Mouse (Mus musculus) layer of hippocampus, adult 9-11 months (tissue): ENCODE data around the gene Pgap3.
"Not testable (repeated sequence)": the region's sequence is repeated elsewhere in the genome, so short reads cannot be mapped to it uniquely, and the experiment has no call there.

ENCODE experiments used
- DNase-seq: peaks from one replicate; pipeline ENCODE4 v3.0.0; 2022

The Pgap3 gene

DNA sequence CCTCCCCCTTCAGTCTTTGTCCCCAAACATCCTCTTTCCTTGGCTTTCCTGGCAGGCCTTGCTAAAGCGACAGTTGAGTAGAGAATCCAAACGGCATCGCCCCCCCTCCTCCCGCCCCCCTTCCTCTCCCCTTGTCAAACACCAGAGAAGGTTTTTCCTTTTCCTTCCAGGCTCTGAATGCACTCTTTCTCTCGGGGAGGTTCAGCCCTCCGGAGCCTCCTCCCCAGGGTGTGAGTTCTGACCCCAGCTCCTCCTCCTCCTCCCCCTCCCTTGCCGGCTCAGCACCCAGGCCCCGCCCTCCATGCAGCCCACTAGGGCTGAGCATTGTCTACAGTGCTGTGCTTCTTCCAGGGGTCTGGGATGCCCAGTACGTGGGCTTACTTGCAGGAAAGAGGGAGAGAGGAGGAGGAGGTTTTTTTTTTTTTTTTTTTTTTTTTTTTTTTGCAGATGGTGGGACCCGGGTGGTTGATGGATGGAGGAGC lies 9.1 kb upstream of the Pgap3 start:
- DNase-seq: no peak

DNA sequence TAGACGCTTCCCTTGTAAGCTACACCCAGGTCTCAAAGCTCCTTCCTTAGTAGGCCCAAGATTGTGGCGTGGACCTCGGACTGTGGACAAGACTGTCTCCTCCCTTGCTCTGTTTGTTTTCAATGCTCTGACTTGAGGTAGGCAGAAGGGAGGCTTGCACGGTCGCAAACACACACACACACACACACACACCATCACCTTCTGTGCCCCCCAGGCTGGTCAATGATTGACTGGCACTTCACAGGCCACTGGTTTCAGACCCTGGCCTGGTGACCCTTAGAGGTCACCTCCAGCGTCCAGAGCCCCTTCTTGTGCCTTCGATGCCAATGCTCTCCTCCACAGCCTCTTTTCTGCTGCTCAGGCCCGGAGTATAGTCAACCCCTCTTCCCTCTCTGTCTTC lies 8.6 kb upstream of the Pgap3 start:
- no peak for DNase-seq

DNA sequence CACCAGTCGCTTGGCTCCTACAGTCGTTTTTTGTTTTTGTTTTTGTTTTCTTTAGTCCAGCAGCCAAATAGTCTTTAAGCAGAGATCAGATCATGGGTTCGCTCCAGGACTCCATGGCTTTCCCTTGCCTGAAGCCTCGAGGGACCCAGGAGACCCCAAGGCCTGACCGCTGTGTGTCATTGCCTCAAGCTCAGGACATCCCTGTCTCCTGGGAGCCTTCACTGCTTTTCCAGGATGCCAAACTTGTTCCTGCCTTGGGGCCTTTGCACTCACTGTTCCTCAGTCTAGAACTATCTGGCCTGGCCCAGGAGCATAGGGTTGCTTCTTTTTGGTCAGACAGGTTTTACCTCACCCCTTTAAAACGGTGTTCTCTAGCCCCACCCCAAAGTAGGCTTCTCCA lies 6.3 kb upstream of the Pgap3 start:
- no peak for DNase-seq

DNA sequence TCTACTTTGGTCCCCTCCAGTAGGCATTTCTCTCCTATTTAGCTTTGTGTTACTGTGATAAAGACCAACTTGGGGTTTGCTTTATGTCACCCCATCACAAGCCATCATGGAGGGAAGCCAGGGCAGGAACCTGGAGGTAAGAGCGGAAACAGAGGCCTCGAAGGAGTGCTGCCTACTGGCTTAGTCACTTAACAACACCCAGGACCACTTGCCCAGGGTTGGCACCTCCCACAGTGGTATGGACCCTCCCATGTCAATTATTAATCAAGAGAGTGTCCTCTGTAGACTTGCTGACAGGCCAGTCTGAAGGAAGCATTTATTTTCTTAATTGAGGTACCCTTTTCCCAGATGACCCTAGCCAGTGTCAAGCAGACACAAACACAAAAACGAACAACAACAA lies 526 bp upstream of the Pgap3 start:
- no peak for DNase-seq

DNA sequence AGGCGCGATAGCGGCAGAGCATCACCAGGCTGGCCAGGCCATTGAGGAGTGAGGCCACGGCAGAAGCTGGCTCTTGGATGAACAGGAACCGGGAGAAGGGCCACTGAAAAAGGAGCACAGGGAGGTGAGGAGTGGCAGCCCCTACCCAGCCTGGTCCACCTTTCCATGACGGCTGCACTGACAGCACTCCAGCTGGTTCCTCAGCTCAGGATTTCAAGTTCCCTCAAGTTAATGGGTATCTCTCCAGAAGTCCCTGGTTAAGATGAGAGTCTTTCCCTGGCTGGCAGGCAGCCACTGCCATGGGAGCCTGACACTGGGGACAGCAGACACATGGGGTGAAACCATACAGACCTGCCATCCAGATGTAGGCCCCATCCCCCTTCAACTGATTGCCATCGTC lies 2.3 kb downstream of the Pgap3 start:
- no peak for DNase-seq

DNA sequence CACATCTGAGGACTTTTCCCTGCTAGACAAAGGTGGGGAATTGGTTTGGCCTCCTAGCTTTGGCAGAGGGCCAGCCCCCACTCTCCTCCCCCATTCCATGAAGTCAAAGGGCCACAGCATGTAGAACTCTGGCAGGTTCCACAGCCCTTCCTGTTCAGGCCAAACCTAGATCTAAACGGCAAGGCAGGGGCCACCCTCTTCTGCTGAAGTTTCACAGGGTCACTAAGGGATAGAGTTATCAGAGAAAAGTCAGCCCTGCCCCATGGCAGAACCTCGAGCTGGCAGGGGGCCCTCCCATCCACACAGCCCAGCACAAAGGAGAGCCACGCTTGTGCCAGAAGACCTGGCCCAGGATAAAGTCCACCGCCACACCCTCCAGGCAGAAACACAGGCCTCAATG lies 5.2 kb downstream of the Pgap3 start:
- DNase-seq: no peak

DNA sequence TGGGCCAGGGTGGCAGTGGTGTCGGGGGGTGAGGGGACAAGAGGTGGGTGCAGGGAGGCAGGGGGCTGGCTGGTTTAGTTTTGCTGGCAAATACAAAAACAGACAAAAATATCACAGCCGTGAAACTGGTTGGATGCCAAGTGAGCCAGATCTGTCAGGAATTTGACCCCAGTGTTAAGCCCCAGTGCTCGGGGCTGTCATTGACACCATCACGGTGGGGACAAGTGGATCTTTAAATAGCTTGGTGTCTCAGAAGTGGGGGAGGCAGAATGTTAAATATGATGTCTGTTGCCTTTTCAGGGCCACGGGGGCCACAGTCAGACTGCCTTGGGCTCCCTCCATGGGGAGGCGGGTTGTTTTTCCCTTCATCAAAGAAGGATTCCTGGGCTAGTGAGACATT lies 6.0 kb downstream of the Pgap3 start:
- no peak for DNase-seq

DNA sequence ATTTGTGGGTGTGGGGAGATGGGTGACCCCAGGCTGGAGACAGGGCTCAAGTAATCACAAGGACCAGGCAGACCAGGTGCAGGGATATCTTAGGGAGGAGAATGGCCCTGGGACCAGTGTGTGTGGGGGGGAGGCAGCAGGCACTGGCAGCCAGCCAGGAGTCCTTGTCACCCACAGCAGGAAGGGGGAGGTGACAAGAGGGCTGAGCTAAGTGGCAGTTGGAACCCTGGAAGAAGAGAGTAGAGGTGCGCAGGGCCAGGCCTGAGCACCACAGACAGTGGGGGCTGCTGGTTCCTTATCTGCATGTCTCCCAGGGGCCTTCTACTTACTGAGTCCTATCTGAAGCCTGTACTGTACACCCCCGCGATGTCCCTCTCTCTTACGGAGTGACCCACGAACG lies 7.0 kb downstream of the Pgap3 start:
- no peak for DNase-seq

DNA sequence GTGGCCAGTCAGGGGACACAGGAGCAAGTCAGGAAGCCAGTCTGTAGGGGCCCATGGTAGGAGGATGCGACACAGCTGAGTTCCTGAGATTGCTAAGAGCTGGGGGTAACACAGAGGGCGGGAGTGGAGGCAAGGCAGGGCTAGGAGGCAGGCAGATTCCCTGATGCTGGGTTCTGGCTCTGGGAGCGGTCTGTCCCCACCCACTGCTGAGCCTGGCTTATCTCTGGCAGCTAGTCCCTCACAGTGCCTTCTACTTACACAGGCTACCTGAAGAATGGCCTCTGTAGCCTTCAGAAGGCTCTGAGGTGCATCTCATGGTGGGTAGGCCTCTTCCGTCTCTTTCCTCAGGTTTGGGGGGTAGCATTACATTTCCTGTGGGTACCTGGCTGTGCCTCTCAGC lies 7.6 kb downstream of the Pgap3 start:
- no peak for DNase-seq

DNA sequence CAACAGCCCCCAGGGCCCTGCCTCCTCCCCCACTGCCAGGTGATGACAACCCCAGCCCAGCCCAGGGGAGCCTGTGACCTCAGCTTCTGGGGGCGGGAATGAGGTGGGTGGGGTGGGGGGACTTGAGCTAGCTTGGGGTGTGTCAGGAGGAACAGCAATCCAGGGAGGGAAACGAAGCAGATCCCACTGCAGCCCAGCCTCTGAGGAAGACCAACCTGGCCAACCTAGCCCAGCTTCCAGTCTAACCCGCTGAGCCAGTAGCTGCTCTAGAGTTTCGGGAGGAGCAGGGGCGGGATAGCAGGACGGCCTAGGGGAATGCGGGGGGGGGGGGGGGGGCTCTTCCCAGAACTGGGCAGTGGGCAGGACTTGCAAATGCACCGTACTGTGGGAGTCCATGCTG lies 8.3 kb downstream of the Pgap3 start:
- no peak for DNase-seq

DNA sequence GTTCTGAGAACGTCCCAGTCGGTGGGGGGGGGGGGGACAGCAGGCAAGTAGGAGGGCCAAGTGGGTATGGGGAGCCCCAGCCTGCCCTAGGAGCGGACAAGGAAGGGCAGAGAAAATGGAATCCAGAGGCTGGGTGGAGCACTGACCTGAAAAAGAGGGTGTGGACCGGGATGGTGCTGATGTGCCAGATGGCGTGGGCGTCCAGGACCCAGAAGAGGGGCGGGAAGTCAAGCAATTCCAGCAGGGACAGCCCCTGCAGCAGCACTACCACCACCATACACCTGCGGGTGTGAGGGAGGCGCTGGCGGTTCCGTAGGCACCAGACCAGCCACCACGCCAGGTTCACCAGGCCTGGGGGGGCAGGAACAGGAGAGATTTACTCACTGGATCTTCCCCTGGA lies 10.1 kb downstream of the Pgap3 start:
- no peak for DNase-seq

DNA sequence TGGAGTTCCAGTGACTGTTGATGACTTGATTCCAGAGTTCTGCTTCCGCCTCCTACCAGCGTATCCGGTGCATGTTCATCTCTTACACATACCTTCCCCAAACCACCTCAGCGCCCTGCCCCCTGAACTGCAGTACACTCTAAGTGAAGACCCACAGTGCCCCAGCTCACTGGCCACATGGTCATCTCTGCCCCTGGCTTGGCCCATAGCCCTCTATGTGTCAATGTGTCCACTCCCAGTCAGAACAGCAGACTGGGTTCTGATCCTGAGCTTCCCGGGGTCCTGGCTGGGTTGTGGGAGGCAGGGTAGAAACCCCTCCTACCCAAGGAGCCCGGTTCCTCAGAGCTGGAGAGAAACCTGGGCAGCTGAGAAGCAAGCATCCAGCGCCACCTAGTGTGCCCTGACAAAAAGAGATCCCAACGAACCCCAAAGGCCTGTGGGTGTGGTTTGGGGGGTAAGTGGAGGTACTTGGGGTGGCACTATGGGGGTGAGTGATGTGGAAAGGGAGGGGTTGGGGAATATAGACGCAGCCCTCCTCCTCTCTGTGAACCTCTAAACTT lies 11.0 kb downstream of the Pgap3 start:
- DNase-seq: no peak

DNA sequence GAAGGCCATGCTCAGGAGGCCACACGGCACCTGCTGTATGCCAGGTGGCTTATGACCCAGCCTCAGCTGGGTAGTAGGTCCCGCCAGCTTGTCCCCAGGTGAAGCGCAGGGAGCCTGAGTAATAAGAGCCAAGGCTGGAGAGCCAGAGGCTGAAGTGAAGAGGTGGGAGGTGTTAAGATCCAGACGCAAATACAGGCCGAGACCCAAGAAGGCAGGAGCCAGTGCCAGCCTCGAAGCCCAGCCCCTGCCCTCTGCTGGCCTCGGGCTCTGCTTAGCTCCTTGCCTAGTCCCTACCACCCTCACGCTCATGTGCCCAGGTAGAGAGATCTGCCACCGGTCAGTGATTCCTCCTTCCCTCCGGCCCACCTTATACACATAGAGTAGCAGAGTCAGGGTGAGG lies 12.0 kb downstream of the Pgap3 start:
- no peak for DNase-seq

DNA sequence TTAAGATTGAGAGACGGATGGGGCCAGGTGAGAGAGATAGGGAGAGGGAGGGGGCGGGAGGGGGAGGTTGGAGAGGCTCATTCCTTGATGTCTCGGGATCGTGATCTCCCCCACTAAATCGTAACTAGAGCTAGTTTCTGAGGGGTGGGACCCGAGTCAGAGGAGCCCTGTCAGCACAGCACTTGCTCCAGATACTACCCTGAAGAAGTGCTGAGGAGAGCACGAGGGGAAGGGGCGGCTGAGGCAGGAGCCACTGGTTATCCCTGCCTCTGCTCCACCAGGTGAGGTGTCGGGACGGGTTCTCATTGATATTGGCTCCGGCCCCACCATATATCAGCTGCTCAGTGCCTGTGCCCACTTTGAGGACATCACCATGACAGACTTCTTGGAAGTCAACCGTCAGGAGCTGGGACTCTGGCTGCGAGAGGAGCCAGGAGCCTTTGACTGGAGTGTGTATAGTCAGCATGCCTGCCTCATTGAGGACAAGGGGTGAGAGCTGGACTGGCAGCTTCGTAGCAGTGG lies 13.2 kb downstream of the Pgap3 start:
- no peak for DNase-seq

DNA sequence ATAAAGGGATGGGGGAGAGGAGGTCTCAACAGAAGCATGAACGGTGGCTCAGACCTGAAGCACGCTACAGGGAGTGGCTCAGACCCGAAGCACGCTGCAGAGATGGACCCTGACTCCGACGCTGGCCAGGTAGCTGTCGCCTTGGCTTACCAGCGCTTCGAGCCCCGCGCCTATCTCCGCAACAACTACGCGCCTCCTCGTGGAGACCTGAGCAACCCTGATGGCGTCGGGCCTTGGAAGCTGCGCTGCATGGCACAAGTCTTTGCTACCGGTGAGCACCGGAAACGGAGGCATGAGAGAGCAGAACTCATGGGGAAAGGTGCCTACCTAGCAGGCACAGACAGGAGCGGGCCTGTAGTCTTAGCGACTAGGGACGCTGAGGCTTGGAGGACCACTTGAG lies 13.7 kb downstream of the Pgap3 start:
- no peak for DNase-seq

DNA sequence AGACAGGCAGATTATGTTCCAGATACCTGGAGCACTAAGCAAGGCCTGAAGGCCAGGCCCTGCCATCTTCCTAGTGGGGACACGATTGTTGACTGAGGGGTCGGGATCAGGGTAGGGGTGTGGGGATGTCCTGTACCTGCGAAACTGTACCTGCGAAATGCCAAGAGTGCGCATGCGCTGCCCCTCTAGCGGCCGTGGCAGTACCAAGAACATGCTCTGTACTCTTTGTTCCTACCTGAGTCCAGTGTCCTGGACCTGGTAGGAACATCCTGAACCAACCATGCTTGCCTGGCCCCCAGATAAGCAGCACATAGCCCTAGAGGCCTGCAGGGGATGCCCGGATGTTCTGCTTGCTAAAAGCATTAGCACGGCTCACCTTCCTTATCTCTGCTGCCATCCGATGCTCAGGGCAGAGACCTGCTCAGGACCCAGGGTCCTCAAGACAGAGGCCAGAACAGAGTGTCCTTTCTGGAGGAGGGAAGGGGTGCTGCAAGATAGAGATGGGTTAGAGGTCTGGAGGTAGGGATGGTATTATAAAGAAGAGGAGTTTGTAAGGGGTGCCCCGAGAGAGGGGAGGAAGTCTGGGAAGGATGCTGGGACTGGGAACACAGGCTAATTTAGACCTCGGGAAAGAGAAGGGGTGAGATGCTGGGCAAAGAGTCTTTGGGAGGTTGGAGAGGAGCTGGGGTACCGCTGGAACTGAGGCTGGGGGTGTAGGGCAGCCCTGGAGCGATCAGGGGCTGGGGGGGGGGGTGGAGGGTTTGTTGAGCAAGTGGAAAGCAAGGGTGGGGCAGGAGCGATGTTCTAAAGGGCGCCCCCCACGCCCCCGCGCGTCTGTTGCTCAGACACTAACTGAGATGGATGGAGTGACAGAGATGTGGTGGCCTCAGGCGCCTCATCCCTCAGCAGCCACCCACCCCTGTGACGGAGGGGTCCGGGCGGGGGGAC lies 14.4 kb downstream of the Pgap3 start, which contains the start of gene Pnmt:
Pnmt (plus strand) TSS at position 813 of the 948 bp plus-strand sequence.
- DNase-seq: no peak

DNA sequence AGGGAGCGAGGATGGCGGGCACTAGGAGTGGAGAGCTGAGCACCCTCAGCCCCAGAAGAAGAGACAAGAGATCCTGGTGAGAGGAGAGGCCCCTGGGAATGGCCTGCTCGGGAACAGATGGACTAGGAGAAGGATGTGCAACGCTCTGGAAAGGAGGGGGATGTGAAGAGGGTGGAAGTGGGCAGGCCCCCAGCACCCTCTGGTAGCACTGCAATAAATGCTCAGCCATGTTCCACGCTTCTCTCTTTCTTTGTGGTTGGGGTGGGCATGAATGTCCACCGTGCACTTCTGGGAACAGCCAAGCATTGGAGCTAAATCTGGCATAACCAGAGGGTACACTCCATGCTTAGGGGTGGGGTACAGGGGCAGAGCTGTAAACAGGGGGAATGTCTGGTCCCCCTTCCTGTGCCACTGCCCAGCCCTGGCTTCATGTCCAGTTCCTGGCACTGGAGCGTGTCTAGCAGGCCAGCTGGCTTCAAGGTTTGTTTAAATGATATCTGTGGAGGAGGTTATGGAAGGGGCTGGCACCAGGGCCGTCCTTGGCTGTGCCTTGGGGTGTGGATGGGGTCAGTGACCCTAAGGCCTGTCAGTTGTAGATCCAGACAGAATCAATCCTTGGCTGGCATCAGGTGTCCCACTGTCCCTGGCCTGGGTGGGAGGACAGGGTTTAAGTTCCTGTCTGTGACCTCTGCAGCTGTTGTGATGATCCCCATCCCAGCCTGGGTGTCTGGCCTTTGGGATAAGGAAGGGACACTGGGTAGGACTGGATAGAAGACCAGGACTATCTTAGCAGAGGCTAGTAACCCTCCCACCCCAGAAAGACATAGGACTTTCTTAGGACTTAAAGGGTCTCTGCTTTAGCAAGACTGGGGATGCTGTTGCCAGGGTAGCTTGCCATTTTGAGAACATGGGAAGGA lies 15.3 kb downstream of the Pgap3 start:
- DNase-seq: no peak

DNA sequence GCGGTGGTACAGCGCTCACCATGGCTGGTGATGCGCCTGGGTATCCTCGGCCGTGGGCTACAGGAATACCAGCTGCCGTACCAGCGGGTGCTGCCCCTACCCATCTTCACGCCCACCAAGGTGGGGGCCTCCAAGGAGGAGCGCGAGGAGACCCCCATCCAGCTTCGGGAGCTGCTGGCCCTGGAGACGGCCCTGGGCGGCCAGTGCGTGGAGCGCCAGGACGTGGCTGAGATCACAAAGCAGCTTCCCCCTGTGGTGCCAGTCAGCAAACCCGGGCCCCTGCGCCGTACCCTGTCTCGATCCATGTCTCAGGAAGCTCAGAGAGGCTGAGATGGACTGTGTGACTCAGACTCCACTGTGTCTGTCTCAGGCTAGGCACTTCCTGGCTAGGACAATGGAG lies 16.1 kb downstream of the Pgap3 start:
- no peak for DNase-seq

DNA sequence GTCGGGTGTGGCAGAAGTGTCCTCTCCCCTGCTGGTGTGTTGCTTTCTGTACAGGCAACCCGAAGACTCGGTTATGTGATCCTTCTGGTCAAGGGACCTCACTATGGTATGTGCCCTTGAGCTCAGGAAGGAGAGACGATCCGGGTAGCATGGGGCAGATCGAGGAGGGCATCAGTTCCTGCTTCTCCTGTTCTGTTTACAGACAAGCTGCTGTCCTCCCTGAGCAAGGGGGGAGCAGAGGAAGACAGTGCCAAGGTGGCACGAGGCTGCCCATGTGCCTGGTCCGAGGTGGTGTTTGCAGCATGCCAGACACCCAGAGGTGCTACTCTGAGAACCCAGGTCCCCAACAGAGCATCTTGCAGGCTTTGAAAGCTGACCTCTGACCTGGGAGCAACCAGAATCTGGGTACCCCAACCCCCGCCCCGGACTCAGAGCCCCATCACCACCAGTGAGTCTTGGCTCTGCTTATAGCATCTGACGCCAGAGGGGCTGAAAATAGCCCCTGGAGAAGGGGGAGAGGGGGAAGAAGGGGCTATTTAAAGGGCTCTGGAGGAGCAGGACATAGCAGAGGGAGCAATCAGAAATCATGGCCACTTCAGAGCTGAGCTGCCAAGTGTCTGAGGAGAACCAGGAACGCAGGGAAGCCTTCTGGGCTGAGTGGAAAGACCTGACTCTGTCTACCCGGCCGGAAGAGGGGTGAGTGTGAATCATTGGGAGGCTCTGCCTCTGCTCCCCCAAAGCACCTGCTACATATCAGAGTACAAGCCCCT lies 16.8 kb downstream of the Pgap3 start, which contains the start of gene Tcap:
Tcap (plus strand) TSS at position 551 of the 770 bp plus-strand sequence.
- DNase-seq: no peak

DNA sequence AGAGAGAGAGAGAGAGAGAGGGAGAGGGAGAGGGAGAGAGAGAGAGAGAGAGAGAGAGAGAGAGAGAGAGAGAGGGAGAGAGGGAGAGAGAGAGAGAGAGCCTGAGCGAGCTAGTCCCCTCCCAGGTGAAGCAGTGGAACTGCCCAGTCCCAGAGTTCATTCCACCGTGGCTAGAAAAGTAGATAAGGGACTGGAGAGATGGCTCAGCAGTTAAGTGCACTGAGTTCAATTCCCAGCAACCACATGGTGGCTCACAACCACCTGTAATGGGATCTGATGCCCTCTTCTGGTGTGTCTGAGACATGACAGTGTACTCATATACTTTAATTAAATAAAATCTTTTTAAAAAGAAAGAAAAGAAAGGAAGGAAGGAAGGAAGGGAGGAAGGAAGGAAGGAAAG lies 17.9 kb downstream of the Pgap3 start:
- not testable (repeated sequence) for DNase-seq

DNA sequence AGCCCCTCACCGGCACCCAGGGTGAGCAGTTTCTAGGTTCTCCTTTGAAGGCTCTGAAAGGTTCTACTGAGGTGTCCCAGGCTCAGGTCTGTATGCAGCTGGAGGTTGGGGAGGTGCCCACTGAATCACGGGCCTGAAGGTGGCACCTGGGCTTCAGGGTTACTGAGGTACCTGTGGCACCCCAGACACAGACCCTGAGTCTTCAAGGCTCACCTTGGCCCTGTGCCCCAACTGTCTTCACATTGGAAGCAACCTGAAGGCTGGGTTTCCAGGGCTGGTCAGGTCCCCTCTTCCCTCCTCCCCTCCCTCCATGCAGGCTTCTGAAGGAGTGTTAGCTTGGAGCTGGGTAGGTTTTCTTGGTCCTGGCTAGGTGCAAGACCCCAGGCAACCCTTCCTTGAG lies 18.6 kb downstream of the Pgap3 start:
- DNase-seq: no peak

DNA sequence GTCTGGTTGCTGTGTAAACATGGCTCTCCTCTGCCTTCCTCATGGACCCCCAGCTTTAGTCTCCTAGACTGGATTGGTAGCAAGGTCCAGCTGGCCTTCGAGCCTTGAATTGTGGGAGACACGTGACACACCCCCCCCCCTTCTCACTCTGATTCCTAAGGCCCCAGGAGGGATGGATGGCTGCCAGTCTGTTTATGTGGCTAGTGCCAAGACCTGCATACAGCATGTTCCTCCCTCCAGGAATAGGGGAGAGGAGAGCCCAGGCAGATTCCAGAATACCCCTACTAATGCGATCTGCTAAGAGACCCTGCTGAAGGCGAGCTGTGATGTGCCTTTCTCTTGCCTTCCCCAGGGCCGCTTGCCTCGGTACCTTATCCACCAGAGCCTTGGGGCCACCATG lies 20.2 kb downstream of the Pgap3 start:
- DNase-seq: no peak
